Mouse (Mus musculus): Measurements from ENCODE around the gene Adam10. TPM values are rescaled to one million over a fixed set of nuclear protein-coding genes. Genes with fewer than 3 reads are reported as not detected.
A peak's percentile ranks its signal among the peaks of the same experiment; 100 is the strongest.

Adam10 gene
- 64.6 and 75.6 TPM in 2 replicates for polyA plus RNA-seq (2015; fragmentation: Nextera tagmentation; extraction: Ambion mirVana)

- Histone ChIP-seq H3K4me3 (ENCODE audit: low read depth, low read length) (peak within 1 kb of the TSS; percentile 89), H3K36me3 (ENCODE audit: insufficient read depth, low read length) (no peaks in the 10 kb centered on the region), H3K9me3 (ENCODE audit: low read length) (no peaks in the 10 kb centered on the region), H3K4me2 (replicated peaks; ENCODE audit: low read depth, low read length) (peak within 1 kb of the TSS; percentile 82), H3K27me3 (replicated peaks; ENCODE audit: insufficient read depth, low read length) (no peaks in the 10 kb centered on the region), H3K9ac (replicated peaks; ENCODE audit: low read depth) (peak within 1 kb of the TSS; percentile 95), H3K27ac (ENCODE audit: low read length) (peak within 1 kb of the TSS; percentile 98), H3K4me1 (ENCODE audit: insufficient read depth, low read depth, low read length) (peaks cover 4% of the 10 kb centered on the region; the same call in 1 of the 2 replicates)
- peak; percentile 99 for ATAC-seq
- WGBS: 2% methylated on average over 30 of the region's 48 CpGs
- DNase-seq (ENCODE audit: low spot score): peak; percentile 100
- TF ChIP-seq CTCF (IDR thresholded peaks at IDR 0.05) (no peak), EP300 (IDR thresholded peaks at IDR 0.05) (no peak)
Observed at GRCm38 (mm10) chr9:70678682-70679131, at the start of gene Adam10. Gene Adam10, plus strand, starts transcription at chr9:70678997.

- WGBS: 70% methylated on average over 2 of the region's 2 CpGs
Observed at GRCm38 (mm10) chr9:70629711-70630110, 49.1 kb upstream of the Adam10 start.

GRCm38 (mm10) chr9:70631665-70632064, 47.1 kb upstream of the Adam10 start:
- H3K36me3 ChIP-seq (ENCODE audit: insufficient read depth, low read length): no peaks in the 10 kb centered on the region
- WGBS: 18% methylated on average over 5 of the region's 5 CpGs
- no peak overlapping the region for H3K4me3 ChIP-seq (ENCODE audit: low read depth, low read length)
- peak; percentile 82 for ATAC-seq
- H3K4me1 ChIP-seq (ENCODE audit: insufficient read depth, low read depth, low read length): no peaks in the 10 kb centered on the region
- no peak overlapping the region for H3K27ac ChIP-seq (ENCODE audit: low read length)
- no peak overlapping the region for H3K4me2 ChIP-seq (replicated peaks; ENCODE audit: low read depth, low read length)
- no peaks in the 10 kb centered on the region for H3K9me3 ChIP-seq (ENCODE audit: low read length)
- no peaks in the 10 kb centered on the region for H3K27me3 ChIP-seq (replicated peaks; ENCODE audit: insufficient read depth, low read length)
- no peak overlapping the region for H3K9ac ChIP-seq (replicated peaks; ENCODE audit: low read depth)
- peak; percentile 96 for TF ChIP-seq EP300 (IDR thresholded peaks at IDR 0.05)
- TF ChIP-seq CTCF (IDR thresholded peaks at IDR 0.05): no peak
- DNase-seq (ENCODE audit: low spot score): peak; percentile 76

More at GRCm38 (mm10) chr9:70629711-70630110, 49.1 kb upstream of the Adam10 start:
- Histone ChIP-seq H3K4me1 (ENCODE audit: insufficient read depth, low read depth, low read length) (no peaks in the 10 kb centered on the region), H3K4me2 (replicated peaks; ENCODE audit: low read depth, low read length) (no peak overlapping the region), H3K4me3 (ENCODE audit: low read depth, low read length) (no peak overlapping the region), H3K9me3 (ENCODE audit: low read length) (no peaks in the 10 kb centered on the region), H3K27ac (ENCODE audit: low read length) (no peak overlapping the region), H3K9ac (replicated peaks; ENCODE audit: low read depth) (no peak overlapping the region), H3K36me3 (ENCODE audit: insufficient read depth, low read length) (0 out of 2 replicates have a peak, but pooled peaks cover 2% of the 10 kb centered on the region), H3K27me3 (replicated peaks; ENCODE audit: insufficient read depth, low read length) (no peaks in the 10 kb centered on the region)
- TF ChIP-seq EP300 (IDR thresholded peaks at IDR 0.05) (no peak), CTCF (IDR thresholded peaks at IDR 0.05) (no peak)
- ATAC-seq (no peak), DNase-seq (ENCODE audit: low spot score) (no peak)

GRCm38 (mm10) chr9:70636748-70637147, 42.0 kb upstream of the Adam10 start:
- H3K36me3 ChIP-seq (ENCODE audit: insufficient read depth, low read length): no peaks in the 10 kb centered on the region
- no peak overlapping the region for H3K4me2 ChIP-seq (replicated peaks; ENCODE audit: low read depth, low read length)
- no peak overlapping the region for H3K9ac ChIP-seq (replicated peaks; ENCODE audit: low read depth)
- no peak overlapping the region for H3K27ac ChIP-seq (ENCODE audit: low read length)
- H3K27me3 ChIP-seq (replicated peaks; ENCODE audit: insufficient read depth, low read length): no peaks in the 10 kb centered on the region
- no peaks in the 10 kb centered on the region for H3K9me3 ChIP-seq (ENCODE audit: low read length)
- WGBS: 83% methylated on average over 2 of the region's 2 CpGs
- TF ChIP-seq CTCF (IDR thresholded peaks at IDR 0.05) (no peak), EP300 (IDR thresholded peaks at IDR 0.05) (no peak)
- DNase-seq (ENCODE audit: low spot score) (no peak), ATAC-seq (no peak)
- H3K4me1 ChIP-seq (ENCODE audit: insufficient read depth, low read depth, low read length): no peaks in the 10 kb centered on the region
- no peak overlapping the region for H3K4me3 ChIP-seq (ENCODE audit: low read depth, low read length)

- no peak overlapping the region for H3K4me3 ChIP-seq (ENCODE audit: low read depth, low read length)
- H3K4me2 ChIP-seq (replicated peaks; ENCODE audit: low read depth, low read length): no peak overlapping the region
- H3K9me3 ChIP-seq (ENCODE audit: low read length): no peaks in the 10 kb centered on the region
- 82% methylated on average over 2 of the region's 2 CpGs for WGBS
- no peaks in the 10 kb centered on the region for H3K4me1 ChIP-seq (ENCODE audit: insufficient read depth, low read depth, low read length)
- no peaks in the 10 kb centered on the region for H3K36me3 ChIP-seq (ENCODE audit: insufficient read depth, low read length)
- H3K9ac ChIP-seq (replicated peaks; ENCODE audit: low read depth): no peak overlapping the region
- no peaks in the 10 kb centered on the region for H3K27me3 ChIP-seq (replicated peaks; ENCODE audit: insufficient read depth, low read length)
- no peak for DNase-seq (ENCODE audit: low spot score)
- ATAC-seq: no peak
- H3K27ac ChIP-seq (ENCODE audit: low read length): no peak overlapping the region
- TF ChIP-seq EP300 (IDR thresholded peaks at IDR 0.05) (no peak), CTCF (IDR thresholded peaks at IDR 0.05) (no peak)
Observed at GRCm38 (mm10) chr9:70650260-70650659, 28.5 kb upstream of the Adam10 start.

GRCm38 (mm10) chr9:70650994-70651393, 27.8 kb upstream of the Adam10 start:
- DNase-seq (ENCODE audit: low spot score) (no peak), ATAC-seq (no peak)
- Histone ChIP-seq H3K4me2 (replicated peaks; ENCODE audit: low read depth, low read length) (no peak overlapping the region), H3K9me3 (ENCODE audit: low read length) (no peaks in the 10 kb centered on the region), H3K4me3 (ENCODE audit: low read depth, low read length) (no peak overlapping the region), H3K27ac (ENCODE audit: low read length) (no peak overlapping the region), H3K4me1 (ENCODE audit: insufficient read depth, low read depth, low read length) (no peaks in the 10 kb centered on the region), H3K9ac (replicated peaks; ENCODE audit: low read depth) (no peak overlapping the region), H3K36me3 (ENCODE audit: insufficient read depth, low read length) (no peaks in the 10 kb centered on the region), H3K27me3 (replicated peaks; ENCODE audit: insufficient read depth, low read length) (no peaks in the 10 kb centered on the region)
- WGBS: 92% methylated on average over 1 of the region's 1 CpGs
- TF ChIP-seq EP300 (IDR thresholded peaks at IDR 0.05): no peak
- no peak for TF ChIP-seq CTCF (IDR thresholded peaks at IDR 0.05)

GRCm38 (mm10) chr9:70652221-70652620, 26.6 kb upstream of the Adam10 start:
- Histone ChIP-seq H3K27ac (ENCODE audit: low read length) (no peak overlapping the region), H3K36me3 (ENCODE audit: insufficient read depth, low read length) (no peaks in the 10 kb centered on the region), H3K9ac (replicated peaks; ENCODE audit: low read depth) (no peak overlapping the region), H3K4me2 (replicated peaks; ENCODE audit: low read depth, low read length) (no peak overlapping the region), H3K4me3 (ENCODE audit: low read depth, low read length) (no peak overlapping the region), H3K4me1 (ENCODE audit: insufficient read depth, low read depth, low read length) (no peaks in the 10 kb centered on the region), H3K27me3 (replicated peaks; ENCODE audit: insufficient read depth, low read length) (no peaks in the 10 kb centered on the region), H3K9me3 (ENCODE audit: low read length) (no peaks in the 10 kb centered on the region)
- no peak for DNase-seq (ENCODE audit: low spot score)
- 74% methylated on average over 2 of the region's 2 CpGs for WGBS
- no peak for ATAC-seq
- TF ChIP-seq CTCF (IDR thresholded peaks at IDR 0.05) (no peak), EP300 (IDR thresholded peaks at IDR 0.05) (no peak)
